Mouse (Mus musculus): ENCODE data around the gene P2ry4.
A peak's percentile ranks its signal among the peaks of the same experiment; 100 is the strongest.

The P2ry4 gene

DNA sequence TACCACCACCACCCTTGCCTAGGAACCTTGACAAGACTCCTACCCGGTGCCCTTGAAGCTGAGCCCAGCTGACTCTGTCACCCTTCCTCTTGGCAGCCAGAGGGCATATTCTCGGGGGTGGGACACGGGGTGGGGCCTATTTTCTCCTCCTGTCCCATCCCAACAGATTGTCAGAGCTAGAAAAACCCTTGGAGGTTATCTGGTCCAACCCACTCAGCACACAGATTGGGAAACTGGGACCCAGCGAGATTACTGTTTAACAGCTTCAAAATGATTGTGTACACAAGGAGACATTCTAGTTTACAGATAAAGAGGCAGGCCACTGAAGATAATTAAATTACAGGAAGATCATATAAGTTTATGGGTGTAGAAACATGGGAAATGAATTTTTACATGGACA, at the start of gene P2ry4:
TSS of gene P2ry4 (minus strand) at position 79 of the 400 bp plus-strand sequence.
- DNase-seq = no peak

DNA sequence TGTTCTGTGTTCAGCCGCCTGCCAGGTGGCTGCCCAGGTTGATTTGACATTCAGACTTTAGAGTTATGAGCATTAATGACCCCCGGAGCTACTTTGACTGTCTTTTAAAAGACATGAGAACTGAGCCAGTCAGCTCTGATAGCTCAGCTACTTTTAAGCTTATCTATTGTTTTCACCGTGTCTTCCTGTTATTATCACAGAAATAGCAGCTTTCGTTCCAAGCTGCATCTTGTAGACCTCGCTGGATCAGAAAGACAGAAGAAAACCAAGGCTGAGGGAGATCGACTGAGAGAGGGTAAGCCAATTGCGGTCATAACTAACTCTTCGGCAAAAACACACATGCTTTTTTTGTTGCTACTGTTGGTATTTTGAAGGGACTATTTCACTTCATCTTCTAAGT, 43.8 kb upstream of the P2ry4 start:
- no peak for DNase-seq

- DNase-seq = no peak
Observed at GRCm38 (mm10) chrX:100629076-100629475, 34.4 kb upstream of the P2ry4 start.

DNA sequence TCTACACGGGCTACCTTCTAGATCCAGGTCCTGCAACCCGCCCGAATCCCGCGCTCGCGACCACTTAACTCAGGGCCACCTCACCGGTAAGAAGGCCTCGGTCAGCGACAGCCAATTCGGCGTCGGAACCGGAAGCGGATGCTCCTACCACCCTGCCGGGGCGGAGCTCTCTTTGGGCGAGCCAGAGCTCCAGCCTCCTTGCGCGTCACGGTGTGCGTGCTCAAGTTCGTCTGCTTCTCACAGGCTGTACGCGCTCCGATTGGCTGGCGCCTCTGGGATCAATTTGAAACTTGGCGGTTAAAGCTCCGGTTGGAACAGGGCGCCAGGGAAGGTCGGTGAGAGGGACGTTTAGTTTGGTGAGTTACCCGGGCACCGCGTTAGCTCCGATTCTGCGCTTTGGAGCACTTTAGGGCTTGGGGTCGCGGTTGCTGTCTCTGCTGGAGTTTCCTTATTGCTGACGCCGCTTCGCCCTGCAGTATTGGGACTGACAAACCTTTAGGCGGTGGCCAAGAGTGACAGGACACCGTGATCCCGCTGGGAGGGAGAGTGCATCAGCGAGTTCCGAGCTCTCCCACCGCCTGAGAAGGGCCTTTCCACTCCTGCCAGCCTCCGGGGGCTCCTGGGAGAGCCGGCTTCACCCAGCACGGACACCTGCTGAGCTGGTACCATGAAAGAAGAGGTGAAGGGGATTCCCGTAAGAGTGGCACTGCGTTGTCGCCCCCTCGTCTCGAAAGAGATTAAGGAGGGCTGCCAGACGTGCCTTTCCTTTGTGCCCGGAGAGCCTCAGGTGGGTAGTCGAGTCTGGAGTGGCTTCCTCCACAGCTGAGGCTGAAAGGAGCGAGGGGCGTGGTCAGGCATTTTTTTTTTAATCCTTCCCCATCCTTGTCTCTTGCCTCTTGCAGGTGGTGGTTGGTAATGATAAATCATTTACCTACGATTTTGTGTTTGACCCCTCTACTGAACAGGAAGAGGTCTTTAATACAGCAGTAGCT, 31.4 kb upstream of the P2ry4 start, which contains the start of gene Pdzd11:
TSS of gene Pdzd11 (minus strand) at position 767 of the 992 bp plus-strand sequence.
- DNase-seq = peak; percentile 90 to 96

GRCm38 (mm10) chrX:100625546-100625801, 30.8 kb upstream of the P2ry4 start, which contains the start of gene Kif4:
TSS of gene Kif4 (plus strand) at chrX:100625737.
- no peak for DNase-seq

- DNase-seq = peak in 1 of 2 experiments; percentile 6
Observed at GRCm38 (mm10) chrX:100625146-100625545, 30.5 kb upstream of the P2ry4 start.

DNA sequence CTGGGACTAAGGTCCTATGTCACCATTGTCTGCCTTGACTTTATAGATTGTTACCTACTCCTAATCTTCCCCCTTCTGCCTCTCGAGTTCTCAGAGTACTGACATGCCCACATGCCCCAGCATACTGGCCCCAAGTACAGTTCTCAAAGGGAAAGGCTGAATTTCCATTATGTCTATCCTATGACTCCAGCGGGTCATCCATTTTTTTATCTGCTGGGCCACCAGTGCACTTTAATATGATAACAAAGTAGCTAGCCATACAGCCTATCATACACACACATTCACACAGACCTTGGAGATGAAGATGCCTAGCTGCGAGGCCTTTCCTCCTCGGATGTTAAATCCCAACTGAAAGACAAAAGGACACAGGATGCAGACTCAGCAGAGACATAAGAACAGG, 29.6 kb upstream of the P2ry4 start:
- DNase-seq = no peak

- no peak for DNase-seq
Observed at GRCm38 (mm10) chrX:100621366-100621765, 26.7 kb upstream of the P2ry4 start.

DNA sequence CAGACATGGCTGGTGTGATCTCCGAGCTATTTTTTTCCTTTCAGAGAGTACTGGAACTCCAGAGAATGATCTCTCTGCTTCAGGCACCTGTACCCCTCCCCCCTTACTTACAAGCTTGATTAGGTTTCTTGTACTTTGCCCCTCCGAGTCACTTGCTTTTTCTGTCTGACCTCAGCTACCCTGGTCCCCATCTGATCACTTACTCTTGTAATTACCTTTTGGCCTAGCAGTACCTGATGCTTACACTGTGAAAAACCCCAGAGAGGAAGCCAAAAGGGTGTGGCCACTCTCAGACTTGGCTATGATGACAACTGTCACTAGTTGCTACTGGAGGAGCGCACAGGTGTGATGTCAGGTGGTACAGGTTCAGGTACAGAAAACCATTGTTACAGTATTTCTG, 23.8 kb upstream of the P2ry4 start:
- no peak for DNase-seq

- no peak for DNase-seq
Observed at GRCm38 (mm10) chrX:100605314-100605713, 10.6 kb upstream of the P2ry4 start, which contains the start of gene Arr3. TSS of gene Arr3 (plus strand) at chrX:100605497.

- DNase-seq = no peak
Observed at GRCm38 (mm10) chrX:100599755-100600154, 5.1 kb upstream of the P2ry4 start.

GRCm38 (mm10) chrX:100597439-100597838, 2.8 kb upstream of the P2ry4 start:
- peak; percentile 45 to 55 for DNase-seq

DNA sequence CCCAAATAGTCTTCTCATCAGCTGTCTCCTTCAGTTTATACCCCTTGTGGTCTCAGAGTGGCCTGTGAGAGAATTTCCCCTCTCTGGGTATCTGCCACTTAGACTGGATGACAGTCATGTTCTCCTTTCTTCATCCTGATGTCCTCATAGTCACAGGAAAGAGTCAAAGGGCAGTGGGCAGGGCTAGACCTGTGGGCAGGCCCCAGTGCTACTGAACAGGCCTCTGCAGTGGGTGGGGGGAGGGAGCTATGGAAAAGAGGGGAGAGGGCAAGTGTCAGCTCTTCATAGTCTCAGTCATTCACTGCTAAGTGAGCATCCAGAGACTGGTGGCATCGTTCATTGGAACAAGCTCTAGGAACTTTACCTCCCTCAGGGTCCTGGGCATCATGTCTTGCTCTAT, 22.7 kb downstream of the P2ry4 start, which contains the start of gene Awat1:
TSS of gene Awat1 (plus strand) at position 301 of the 400 bp plus-strand sequence.
- no peak for DNase-seq

DNA sequence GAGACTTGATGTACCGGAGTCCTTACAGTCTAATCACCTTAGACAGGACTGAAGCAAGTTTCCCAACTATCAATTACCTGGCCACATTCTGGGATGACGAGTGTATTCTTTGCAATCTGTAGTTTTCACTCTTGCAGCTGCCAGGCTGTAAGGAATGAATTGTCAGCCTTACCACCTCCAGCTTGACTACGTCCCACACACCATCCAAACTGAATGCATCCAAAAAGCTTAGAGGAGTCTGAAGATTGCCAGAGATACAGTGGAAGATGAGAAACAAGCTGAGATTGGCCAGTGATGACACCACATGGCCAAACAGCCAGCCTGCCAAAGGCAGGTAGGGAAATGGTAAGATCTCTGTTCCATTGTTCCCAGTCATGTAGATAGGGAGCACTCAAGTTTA, 29.0 kb downstream of the P2ry4 start:
- DNase-seq = no peak

DNA sequence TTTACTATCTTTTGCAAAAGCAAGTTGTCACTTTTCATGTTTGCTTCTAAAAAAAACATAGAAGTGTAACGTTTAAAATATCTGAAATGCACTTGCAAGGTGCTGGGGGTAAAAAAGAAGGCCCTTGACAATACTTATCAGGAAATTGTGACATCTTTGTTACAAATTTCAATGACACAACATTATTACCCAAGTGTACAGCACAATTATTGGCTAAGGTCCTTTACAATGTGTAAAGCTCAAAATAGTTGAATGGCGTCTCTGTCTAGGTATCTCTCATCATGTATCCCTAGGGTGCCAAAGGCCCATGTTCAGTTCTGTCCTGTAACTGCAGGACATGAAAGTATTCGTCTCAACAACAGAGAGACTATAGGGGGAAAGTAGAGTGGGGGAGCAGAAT, 38.6 kb downstream of the P2ry4 start:
- no peak for DNase-seq
